Mouse (Mus musculus): ENCODE results near the gene Rnf224. TPM values are rescaled to one million over a fixed set of nuclear protein-coding genes. Genes with fewer than 3 reads are reported as not detected.

Gene Rnf224
- polyA plus RNA-seq, 1 experiment from 2014 or later: 0.51 TPM

- ATAC-seq (ENCODE audit: low FRiP score, low TSS enrichment) (peak; percentile 92), DNase-seq (ENCODE audit: low spot score) (peak; percentile 98)
- H3K4me2 ChIP-seq (replicated peaks; ENCODE audit: low read depth): peak overlapping the region; percentile 55
- peak overlapping the region; percentile 48 for H3K4me3 ChIP-seq (ENCODE audit: low read depth, low read length)
- H3K4me1 ChIP-seq (replicated peaks; ENCODE audit: control insufficient read depth, insufficient read depth): no peaks in the 10 kb centered on the region
- no peaks in the 10 kb centered on the region for H3K27me3 ChIP-seq (ENCODE audit: control insufficient read depth, insufficient read depth, low read length)
- WGBS: 1% methylated on average over 41 of the region's 41 CpGs
- H3K9me3 ChIP-seq (ENCODE audit: control insufficient read depth, low read length): no peaks in the 10 kb centered on the region
- TF ChIP-seq EP300 (optimal IDR thresholded peaks at IDR 0.05): peak; percentile 14
- no peak; the same call in 1 of the 2 replicates for TF ChIP-seq CTCF (IDR thresholded peaks at IDR 0.05; ENCODE audit: low read depth)
- peak overlapping the region; percentile 67 for H3K9ac ChIP-seq (ENCODE audit: low read length)
- H3K36me3 ChIP-seq (ENCODE audit: control insufficient read depth, insufficient read depth, low read length): no peaks in the 10 kb centered on the region
- peak overlapping the region; percentile 97 for H3K27ac ChIP-seq (replicated peaks)
Observed at GRCm38 (mm10) chr2:25224766-25225752, 11.5 kb downstream of the Rnf224 start.

DNA sequence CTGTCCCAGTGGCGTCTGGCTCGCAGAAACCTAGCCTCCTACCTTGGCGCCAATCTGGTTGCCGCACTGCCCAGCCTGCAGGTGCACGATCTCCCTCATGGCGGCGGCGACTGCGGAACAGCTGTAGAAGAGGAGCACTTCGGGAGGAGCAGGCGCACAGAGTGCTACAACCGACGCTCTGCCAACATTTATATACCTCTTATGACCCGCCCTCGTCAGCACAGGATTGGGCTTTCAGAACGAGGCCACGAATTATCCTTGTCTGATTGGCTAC lies 12.2 kb downstream of the Rnf224 start, which contains the start of gene Tubb4b:
Gene Tubb4b (minus strand): TSS at position 211 of the 274 bp plus-strand sequence.
- Histone ChIP-seq H3K36me3 (ENCODE audit: control insufficient read depth, insufficient read depth, low read length) (no peaks in the 10 kb centered on the region), H3K27me3 (ENCODE audit: control insufficient read depth, insufficient read depth, low read length) (no peaks in the 10 kb centered on the region), H3K27ac (replicated peaks) (peak within 1 kb of the TSS; percentile 98), H3K4me2 (replicated peaks; ENCODE audit: low read depth) (peak within 1 kb of the TSS; percentile 86), H3K4me3 (ENCODE audit: low read depth, low read length) (peak within 1 kb of the TSS; percentile 80), H3K4me1 (replicated peaks; ENCODE audit: control insufficient read depth, insufficient read depth) (no peaks in the 10 kb centered on the region), H3K9me3 (ENCODE audit: control insufficient read depth, low read length) (no peaks in the 10 kb centered on the region), H3K9ac (ENCODE audit: low read length) (peak within 1 kb of the TSS; percentile 89)
- TF ChIP-seq CTCF (IDR thresholded peaks at IDR 0.05; ENCODE audit: low read depth) (peak; percentile 47), EP300 (optimal IDR thresholded peaks at IDR 0.05) (peak; percentile 69)
- ATAC-seq (ENCODE audit: low FRiP score, low TSS enrichment) (no peak), DNase-seq (ENCODE audit: low spot score) (no peak)
- under 1% methylated on average over 17 of the region's 17 CpGs for WGBS

DNA sequence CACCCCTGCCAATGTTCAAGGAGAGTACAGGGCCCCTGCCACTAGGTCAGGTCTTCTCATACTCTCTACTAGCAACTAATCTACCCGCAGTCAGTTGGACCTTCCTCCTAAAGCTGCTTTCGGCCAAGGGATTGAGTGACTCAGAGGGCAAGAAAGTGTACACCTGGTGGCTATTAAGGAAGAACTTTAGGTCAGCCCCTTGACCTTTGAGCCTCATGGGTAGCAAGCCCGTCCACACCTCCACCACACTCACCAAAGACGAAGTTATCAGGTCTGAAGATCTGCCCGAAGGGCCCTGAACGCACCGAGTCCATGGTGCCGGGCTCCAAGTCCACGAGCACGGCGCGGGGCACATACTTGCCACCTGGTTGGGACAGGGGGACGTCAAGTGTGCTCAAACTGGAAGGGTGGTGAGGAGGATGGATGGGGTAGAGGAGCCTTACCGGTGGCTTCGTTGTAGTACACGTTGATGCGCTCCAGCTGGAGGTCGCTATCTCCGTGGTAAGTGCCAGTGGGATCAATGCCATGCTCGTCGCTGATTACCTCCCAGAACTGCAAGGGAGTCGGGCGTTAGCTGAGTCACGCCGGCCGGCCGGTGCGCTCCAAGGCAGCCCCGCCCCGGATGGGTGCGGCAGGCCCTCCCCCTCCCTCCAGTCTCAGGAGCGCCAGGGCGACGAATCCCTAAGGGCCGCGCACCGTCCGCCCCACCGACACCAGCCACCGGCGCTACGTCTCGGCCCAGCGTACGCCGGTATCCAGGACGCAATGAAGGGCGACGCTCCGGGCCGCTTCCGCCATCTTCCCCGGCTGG lies 12.7 kb downstream of the Rnf224 start:
- H3K9ac ChIP-seq (ENCODE audit: low read length): peak overlapping the region; percentile 89
- peak overlapping the region; percentile 86 for H3K4me2 ChIP-seq (replicated peaks; ENCODE audit: low read depth)
- no peaks in the 10 kb centered on the region for H3K9me3 ChIP-seq (ENCODE audit: control insufficient read depth, low read length)
- no peaks in the 10 kb centered on the region for H3K4me1 ChIP-seq (replicated peaks; ENCODE audit: control insufficient read depth, insufficient read depth)
- DNase-seq (ENCODE audit: low spot score) (peak; percentile 94), ATAC-seq (ENCODE audit: low FRiP score, low TSS enrichment) (peak; percentile 74)
- H3K27ac ChIP-seq (replicated peaks): peak overlapping the region; percentile 98
- H3K4me3 ChIP-seq (ENCODE audit: low read depth, low read length): peak overlapping the region; percentile 80
- 2% methylated on average over 46 of the region's 53 CpGs for WGBS
- no peaks in the 10 kb centered on the region for H3K36me3 ChIP-seq (ENCODE audit: control insufficient read depth, insufficient read depth, low read length)
- no peaks in the 10 kb centered on the region for H3K27me3 ChIP-seq (ENCODE audit: control insufficient read depth, insufficient read depth, low read length)
- no peak for TF ChIP-seq EP300 (optimal IDR thresholded peaks at IDR 0.05)
- TF ChIP-seq CTCF (IDR thresholded peaks at IDR 0.05; ENCODE audit: low read depth): no peak

DNA sequence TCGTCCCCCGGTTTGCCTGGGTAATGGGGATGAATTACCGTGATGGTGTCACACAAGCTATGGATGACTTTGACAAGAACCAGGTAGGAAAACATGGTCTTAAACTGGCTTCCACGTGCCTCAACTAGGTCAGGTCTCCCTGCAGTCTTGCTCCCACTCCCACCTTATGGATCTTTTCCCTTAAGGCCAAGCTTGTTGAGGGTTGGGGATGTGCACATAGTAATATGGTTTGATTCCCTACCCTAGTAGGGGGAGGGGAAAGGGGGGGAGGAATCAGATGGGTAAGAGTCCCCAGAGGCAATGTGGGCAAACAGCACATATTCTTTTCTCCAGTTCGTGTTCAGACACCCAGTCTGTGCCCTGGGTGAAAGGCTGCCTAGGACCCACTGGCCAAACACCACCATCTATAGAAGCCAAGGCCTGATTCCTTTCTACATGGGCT lies 15.2 kb downstream of the Rnf224 start:
- H3K36me3 ChIP-seq (ENCODE audit: control insufficient read depth, insufficient read depth, low read length): no peaks in the 10 kb centered on the region
- no peak for TF ChIP-seq CTCF (IDR thresholded peaks at IDR 0.05; ENCODE audit: low read depth)
- no peak for TF ChIP-seq EP300 (optimal IDR thresholded peaks at IDR 0.05)
- DNase-seq (ENCODE audit: low spot score) (no peak), ATAC-seq (ENCODE audit: low FRiP score, low TSS enrichment) (no peak)
- 69% methylated on average over 5 of the region's 5 CpGs for WGBS
- H3K9me3 ChIP-seq (ENCODE audit: control insufficient read depth, low read length): no peaks in the 10 kb centered on the region
- no peak overlapping the region for H3K9ac ChIP-seq (ENCODE audit: low read length)
- H3K4me3 ChIP-seq (ENCODE audit: low read depth, low read length): no peak overlapping the region
- no peaks in the 10 kb centered on the region for H3K27me3 ChIP-seq (ENCODE audit: control insufficient read depth, insufficient read depth, low read length)
- no peak overlapping the region for H3K4me2 ChIP-seq (replicated peaks; ENCODE audit: low read depth)
- no peaks in the 10 kb centered on the region for H3K4me1 ChIP-seq (replicated peaks; ENCODE audit: control insufficient read depth, insufficient read depth)
- H3K27ac ChIP-seq (replicated peaks): no peak overlapping the region

DNA sequence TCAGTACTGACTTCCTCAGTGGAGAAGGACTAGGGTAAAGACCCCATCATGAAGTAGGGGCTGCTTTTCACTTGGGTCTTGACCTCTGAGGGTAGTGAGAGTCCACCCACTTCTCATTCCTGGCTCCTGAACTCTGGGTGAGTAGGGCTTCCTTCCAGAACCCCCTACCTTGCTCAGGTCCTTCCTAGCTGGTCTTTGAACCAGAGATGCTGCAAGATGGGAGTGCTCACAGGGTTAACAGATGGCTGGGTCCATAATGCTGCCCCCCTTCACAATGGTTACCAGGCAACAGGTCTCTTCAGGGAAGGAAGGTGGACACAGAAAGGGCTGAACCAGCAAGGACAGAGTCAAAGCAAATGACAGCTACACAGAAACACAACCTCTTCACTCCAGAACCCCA lies 18.1 kb downstream of the Rnf224 start, which contains the start of gene Fam166a:
Gene Fam166a (plus strand): TSS at position 301 of the 400 bp plus-strand sequence.
- Histone ChIP-seq H3K9me3 (ENCODE audit: control insufficient read depth, low read length) (no peaks in the 10 kb centered on the region), H3K27me3 (ENCODE audit: control insufficient read depth, insufficient read depth, low read length) (no peaks in the 10 kb centered on the region), H3K9ac (ENCODE audit: low read length) (no peak within 1 kb of the TSS), H3K4me2 (replicated peaks; ENCODE audit: low read depth) (no peak within 1 kb of the TSS), H3K4me1 (replicated peaks; ENCODE audit: control insufficient read depth, insufficient read depth) (no peaks in the 10 kb centered on the region), H3K36me3 (ENCODE audit: control insufficient read depth, insufficient read depth, low read length) (no peaks in the 10 kb centered on the region), H3K4me3 (ENCODE audit: low read depth, low read length) (no peak within 1 kb of the TSS), H3K27ac (replicated peaks) (no peak within 1 kb of the TSS)
- DNase-seq (ENCODE audit: low spot score): no peak
- no peak for ATAC-seq (ENCODE audit: low FRiP score, low TSS enrichment)
- TF ChIP-seq EP300 (optimal IDR thresholded peaks at IDR 0.05) (no peak), CTCF (IDR thresholded peaks at IDR 0.05; ENCODE audit: low read depth) (no peak)

Measured in stomach, postnatal 0 days (tissue).